Mouse (Mus musculus): ENCODE data around the gene Irs1. TPM values are rescaled to one million over a fixed set of nuclear protein-coding genes. Genes with fewer than 3 reads are reported as not detected.

Irs1 gene
- polyA plus RNA-seq, 1 experiment from 2014 or later: 7.4 TPM

- no peak overlapping the region for H3K4me2 ChIP-seq (ENCODE audit: low read depth, severe bottlenecking)
- no peak overlapping the region for H3K4me3 ChIP-seq (ENCODE audit: low read depth, low read length)
- no peak overlapping the region for H3K9ac ChIP-seq (ENCODE audit: low read length)
- no peak for ATAC-seq (ENCODE audit: insufficient number of reproducible peaks, low FRiP score, low TSS enrichment, low read depth)
- no peak for DNase-seq (ENCODE audit: low spot score)
- 0 out of 2 replicates have a peak, but pooled peaks cover 2% of the 10 kb centered on the region for H3K36me3 ChIP-seq (ENCODE audit: control insufficient read depth, insufficient read depth, low read length)
- peaks cover 5% of the 10 kb centered on the region for H3K4me1 ChIP-seq (ENCODE audit: control insufficient read depth, insufficient read depth, low read length)
- H3K27ac ChIP-seq (replicated peaks; ENCODE audit: low read depth, low read length): no peak overlapping the region
- no peaks in the 10 kb centered on the region for H3K27me3 ChIP-seq (ENCODE audit: control insufficient read depth, insufficient read depth, low read length)
- no peaks in the 10 kb centered on the region for H3K9me3 ChIP-seq (ENCODE audit: control insufficient read depth, low read length)
- 73% methylated on average over 9 of the region's 9 CpGs for WGBS
These were observed 37.3 kb downstream of the Irs1 start for GRCm38 (mm10) chr1:82253789-82254445.

DNA sequence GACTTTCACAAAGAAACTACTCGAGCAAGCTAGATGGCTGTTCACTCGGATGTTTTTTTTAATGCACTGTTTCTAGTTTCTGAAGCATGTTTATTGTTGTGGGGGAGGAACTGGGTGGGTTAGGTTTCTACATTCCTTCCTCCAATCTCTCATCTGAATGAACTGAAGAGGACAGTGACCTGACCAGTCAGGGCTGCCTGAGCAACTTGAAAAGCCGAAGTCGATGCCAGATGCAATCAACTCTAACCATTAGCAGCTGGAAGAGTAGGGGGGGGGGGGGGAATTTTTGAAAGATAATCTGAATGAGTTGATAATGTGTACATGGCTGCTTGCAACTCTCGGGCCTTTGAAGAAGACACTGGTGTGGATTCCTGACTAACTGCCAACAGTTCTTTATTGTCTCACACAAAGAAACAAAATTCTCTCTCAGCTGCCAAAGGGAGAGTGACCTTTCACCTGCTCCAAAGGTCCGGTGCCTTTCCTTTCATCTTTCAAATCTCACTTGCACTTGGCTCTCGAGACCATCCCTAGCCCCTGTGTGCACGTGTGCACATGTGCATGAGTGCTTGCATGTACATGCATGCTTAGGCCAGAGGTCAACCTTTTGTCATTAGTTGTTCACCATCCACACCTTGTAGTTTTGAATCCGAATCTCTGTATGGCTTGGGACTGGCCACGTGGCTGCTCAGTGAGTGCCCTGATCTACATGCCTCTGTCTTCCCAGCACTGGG, 43.8 kb downstream of the Irs1 start:
- H3K9ac ChIP-seq (ENCODE audit: low read length): no peak overlapping the region
- no peaks in the 10 kb centered on the region for H3K27me3 ChIP-seq (ENCODE audit: control insufficient read depth, insufficient read depth, low read length)
- no peaks in the 10 kb centered on the region for H3K36me3 ChIP-seq (ENCODE audit: control insufficient read depth, insufficient read depth, low read length)
- WGBS: 56% methylated on average over 10 of the region's 10 CpGs
- no peak overlapping the region for H3K4me2 ChIP-seq (ENCODE audit: low read depth, severe bottlenecking)
- ATAC-seq (ENCODE audit: insufficient number of reproducible peaks, low FRiP score, low TSS enrichment, low read depth) (no peak), DNase-seq (ENCODE audit: low spot score) (no peak)
- no peak overlapping the region for H3K4me3 ChIP-seq (ENCODE audit: low read depth, low read length)
- no peaks in the 10 kb centered on the region for H3K4me1 ChIP-seq (ENCODE audit: control insufficient read depth, insufficient read depth, low read length)
- H3K9me3 ChIP-seq (ENCODE audit: control insufficient read depth, low read length): no peaks in the 10 kb centered on the region
- no peak overlapping the region for H3K27ac ChIP-seq (replicated peaks; ENCODE audit: low read depth, low read length)

- Histone ChIP-seq H3K4me2 (ENCODE audit: low read depth, severe bottlenecking) (no peak overlapping the region), H3K27ac (replicated peaks; ENCODE audit: low read depth, low read length) (no peak overlapping the region), H3K9ac (ENCODE audit: low read length) (no peak overlapping the region), H3K27me3 (ENCODE audit: control insufficient read depth, insufficient read depth, low read length) (no peaks in the 10 kb centered on the region), H3K36me3 (ENCODE audit: control insufficient read depth, insufficient read depth, low read length) (no peaks in the 10 kb centered on the region), H3K4me3 (ENCODE audit: low read depth, low read length) (no peak overlapping the region), H3K9me3 (ENCODE audit: control insufficient read depth, low read length) (no peaks in the 10 kb centered on the region), H3K4me1 (ENCODE audit: control insufficient read depth, insufficient read depth, low read length) (no peaks in the 10 kb centered on the region)
- no peak for ATAC-seq (ENCODE audit: insufficient number of reproducible peaks, low FRiP score, low TSS enrichment, low read depth)
- DNase-seq (ENCODE audit: low spot score): no peak
- WGBS: 85% methylated on average over 5 of the region's 5 CpGs
These were observed 46.2 kb downstream of the Irs1 start for GRCm38 (mm10) chr1:82245002-82245401.

DNA sequence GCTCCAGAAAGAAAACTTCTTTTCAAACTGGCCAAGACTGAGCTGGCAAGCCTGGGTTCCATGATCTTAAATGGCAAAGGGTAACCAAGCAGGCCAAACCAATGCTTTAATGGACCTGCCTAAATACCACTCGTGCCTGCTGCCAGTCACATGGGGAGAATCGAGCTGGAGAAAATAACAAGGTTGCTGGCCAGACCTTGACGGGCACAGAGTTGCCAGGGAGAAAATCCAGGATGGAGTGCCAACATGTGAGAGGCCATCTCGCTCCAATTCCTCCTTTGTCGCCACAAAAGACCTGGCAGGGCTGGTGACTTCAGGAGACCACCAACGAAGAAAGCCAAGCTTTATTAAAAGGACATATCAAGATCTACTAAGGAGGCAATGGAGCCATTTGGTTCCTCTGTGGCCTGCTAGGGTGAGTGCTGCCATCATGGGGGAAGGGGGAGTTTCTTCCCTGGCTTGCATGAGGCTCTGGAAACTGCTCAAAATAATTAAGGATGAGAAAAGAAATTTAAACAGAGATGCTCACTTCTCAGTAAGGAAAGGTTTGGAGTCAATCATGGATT, 47.9 kb downstream of the Irs1 start:
- H3K27me3 ChIP-seq (ENCODE audit: control insufficient read depth, insufficient read depth, low read length): no peaks in the 10 kb centered on the region
- DNase-seq (ENCODE audit: low spot score) (no peak), ATAC-seq (ENCODE audit: insufficient number of reproducible peaks, low FRiP score, low TSS enrichment, low read depth) (no peak)
- no peak overlapping the region for H3K4me3 ChIP-seq (ENCODE audit: low read depth, low read length)
- H3K4me1 ChIP-seq (ENCODE audit: control insufficient read depth, insufficient read depth, low read length): no peaks in the 10 kb centered on the region
- no peaks in the 10 kb centered on the region for H3K36me3 ChIP-seq (ENCODE audit: control insufficient read depth, insufficient read depth, low read length)
- no peak overlapping the region for H3K4me2 ChIP-seq (ENCODE audit: low read depth, severe bottlenecking)
- H3K9me3 ChIP-seq (ENCODE audit: control insufficient read depth, low read length): no peaks in the 10 kb centered on the region
- H3K27ac ChIP-seq (replicated peaks; ENCODE audit: low read depth, low read length): no peak overlapping the region
- no peak overlapping the region for H3K9ac ChIP-seq (ENCODE audit: low read length)
- WGBS: 86% methylated on average over 6 of the region's 6 CpGs

DNA sequence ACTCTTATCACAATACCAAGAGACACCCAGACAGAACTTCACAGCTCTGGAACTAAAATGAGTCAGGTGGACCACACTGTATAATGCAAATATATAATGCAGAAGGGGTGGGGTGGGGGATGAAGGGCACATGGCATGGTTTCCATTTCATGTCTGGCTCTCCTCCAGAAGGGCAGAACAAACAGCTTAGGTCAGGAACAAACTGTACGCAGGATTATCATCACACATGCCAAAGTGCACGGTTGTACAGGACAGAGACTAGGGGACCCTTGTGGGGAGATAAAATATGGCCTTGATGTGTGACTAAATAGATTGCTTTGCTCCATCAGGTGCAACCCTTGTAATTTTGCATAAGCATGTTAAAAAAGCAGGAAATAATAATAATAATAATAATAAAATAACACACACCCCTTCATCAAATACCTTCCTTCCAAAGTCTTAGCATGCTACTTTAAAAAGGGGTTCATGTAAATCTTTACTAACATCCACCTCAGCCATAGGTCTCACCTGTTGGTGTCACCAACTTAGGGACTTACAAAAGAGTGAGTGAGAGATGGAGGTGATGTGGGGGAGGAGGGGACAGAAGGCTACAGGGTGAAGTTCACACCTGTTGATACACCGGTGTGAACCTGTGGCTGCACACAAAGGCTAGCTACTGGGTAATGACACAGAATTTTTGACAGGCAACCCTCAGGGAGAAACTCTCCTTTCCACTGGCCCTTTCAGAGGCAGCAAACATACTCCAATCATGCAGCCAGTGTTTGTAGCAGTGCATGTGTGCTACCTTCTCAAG, 51.6 kb downstream of the Irs1 start:
- Histone ChIP-seq H3K27me3 (ENCODE audit: control insufficient read depth, insufficient read depth, low read length) (no peaks in the 10 kb centered on the region), H3K27ac (replicated peaks; ENCODE audit: low read depth, low read length) (no peak overlapping the region), H3K4me1 (ENCODE audit: control insufficient read depth, insufficient read depth, low read length) (no peaks in the 10 kb centered on the region), H3K9me3 (ENCODE audit: control insufficient read depth, low read length) (no peaks in the 10 kb centered on the region), H3K4me2 (ENCODE audit: low read depth, severe bottlenecking) (no peak overlapping the region), H3K4me3 (ENCODE audit: low read depth, low read length) (no peak overlapping the region), H3K9ac (ENCODE audit: low read length) (no peak overlapping the region), H3K36me3 (ENCODE audit: control insufficient read depth, insufficient read depth, low read length) (no peaks in the 10 kb centered on the region)
- ATAC-seq (ENCODE audit: insufficient number of reproducible peaks, low FRiP score, low TSS enrichment, low read depth): no peak
- 85% methylated on average over 3 of the region's 3 CpGs for WGBS
- no peak for DNase-seq (ENCODE audit: low spot score)

GRCm38 (mm10) chr1:82238245-82238644, 53.0 kb downstream of the Irs1 start:
- Histone ChIP-seq H3K4me3 (ENCODE audit: low read depth, low read length) (no peak overlapping the region), H3K27me3 (ENCODE audit: control insufficient read depth, insufficient read depth, low read length) (no peaks in the 10 kb centered on the region), H3K4me2 (ENCODE audit: low read depth, severe bottlenecking) (no peak overlapping the region), H3K36me3 (ENCODE audit: control insufficient read depth, insufficient read depth, low read length) (no peaks in the 10 kb centered on the region), H3K27ac (replicated peaks; ENCODE audit: low read depth, low read length) (no peak overlapping the region), H3K9me3 (ENCODE audit: control insufficient read depth, low read length) (no peaks in the 10 kb centered on the region), H3K4me1 (ENCODE audit: control insufficient read depth, insufficient read depth, low read length) (no peaks in the 10 kb centered on the region), H3K9ac (ENCODE audit: low read length) (no peak overlapping the region)
- ATAC-seq (ENCODE audit: insufficient number of reproducible peaks, low FRiP score, low TSS enrichment, low read depth) (no peak), DNase-seq (ENCODE audit: low spot score) (no peak)
- WGBS: 81% methylated on average over 4 of the region's 4 CpGs

- WGBS: 78% methylated on average over 3 of the region's 3 CpGs
- no peak overlapping the region for H3K4me2 ChIP-seq (ENCODE audit: low read depth, severe bottlenecking)
- no peak overlapping the region for H3K27ac ChIP-seq (replicated peaks; ENCODE audit: low read depth, low read length)
- no peak overlapping the region for H3K4me3 ChIP-seq (ENCODE audit: low read depth, low read length)
- DNase-seq (ENCODE audit: low spot score) (no peak), ATAC-seq (ENCODE audit: insufficient number of reproducible peaks, low FRiP score, low TSS enrichment, low read depth) (no peak)
- no peaks in the 10 kb centered on the region for H3K36me3 ChIP-seq (ENCODE audit: control insufficient read depth, insufficient read depth, low read length)
- no peaks in the 10 kb centered on the region for H3K4me1 ChIP-seq (ENCODE audit: control insufficient read depth, insufficient read depth, low read length)
- H3K9ac ChIP-seq (ENCODE audit: low read length): no peak overlapping the region
- no peaks in the 10 kb centered on the region for H3K9me3 ChIP-seq (ENCODE audit: control insufficient read depth, low read length)
- H3K27me3 ChIP-seq (ENCODE audit: control insufficient read depth, insufficient read depth, low read length): no peaks in the 10 kb centered on the region
These were observed 55.6 kb downstream of the Irs1 start for GRCm38 (mm10) chr1:82235455-82236104.

DNA sequence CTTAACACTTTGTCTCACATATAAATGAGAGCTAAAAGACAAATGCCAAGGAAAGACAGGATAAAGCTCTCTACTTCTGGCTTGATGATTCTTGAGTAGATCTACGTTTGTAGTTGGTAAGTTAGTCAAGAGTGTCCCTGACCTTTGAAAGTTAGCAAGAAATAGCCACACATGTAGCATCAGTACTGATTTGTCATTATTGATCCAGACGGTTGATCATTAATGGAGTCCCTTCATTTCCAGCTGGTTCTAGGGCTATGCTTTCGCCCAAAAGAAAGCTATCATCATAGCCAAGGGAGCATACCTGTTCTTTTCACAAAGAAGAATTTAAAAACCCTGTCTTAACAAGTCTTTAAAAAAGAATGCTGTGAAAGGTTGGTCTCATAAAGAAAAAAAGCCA, 56.6 kb downstream of the Irs1 start:
- H3K9ac ChIP-seq (ENCODE audit: low read length): no peak overlapping the region
- H3K4me1 ChIP-seq (ENCODE audit: control insufficient read depth, insufficient read depth, low read length): no peaks in the 10 kb centered on the region
- no peak overlapping the region for H3K4me3 ChIP-seq (ENCODE audit: low read depth, low read length)
- no peak for DNase-seq (ENCODE audit: low spot score)
- no peaks in the 10 kb centered on the region for H3K27me3 ChIP-seq (ENCODE audit: control insufficient read depth, insufficient read depth, low read length)
- H3K4me2 ChIP-seq (ENCODE audit: low read depth, severe bottlenecking): no peak overlapping the region
- H3K9me3 ChIP-seq (ENCODE audit: control insufficient read depth, low read length): no peaks in the 10 kb centered on the region
- WGBS: 90% methylated on average over 3 of the region's 3 CpGs
- no peak for ATAC-seq (ENCODE audit: insufficient number of reproducible peaks, low FRiP score, low TSS enrichment, low read depth)
- H3K27ac ChIP-seq (replicated peaks; ENCODE audit: low read depth, low read length): no peak overlapping the region
- no peaks in the 10 kb centered on the region for H3K36me3 ChIP-seq (ENCODE audit: control insufficient read depth, insufficient read depth, low read length)

Data from limb, embryonic 11.5 days (tissue).